Mouse (Mus musculus): ENCODE measurements around the gene Lmnb2. TPM values are rescaled to one million over a fixed set of nuclear protein-coding genes. Genes with fewer than 3 reads are reported as not detected.
A peak's percentile ranks its signal among the peaks of the same experiment; 100 is the strongest.

Gene Lmnb2
- polyA plus RNA-seq (2012; rRNA removed), result 44.2 and 52.7 TPM in 2 replicates

DNA sequence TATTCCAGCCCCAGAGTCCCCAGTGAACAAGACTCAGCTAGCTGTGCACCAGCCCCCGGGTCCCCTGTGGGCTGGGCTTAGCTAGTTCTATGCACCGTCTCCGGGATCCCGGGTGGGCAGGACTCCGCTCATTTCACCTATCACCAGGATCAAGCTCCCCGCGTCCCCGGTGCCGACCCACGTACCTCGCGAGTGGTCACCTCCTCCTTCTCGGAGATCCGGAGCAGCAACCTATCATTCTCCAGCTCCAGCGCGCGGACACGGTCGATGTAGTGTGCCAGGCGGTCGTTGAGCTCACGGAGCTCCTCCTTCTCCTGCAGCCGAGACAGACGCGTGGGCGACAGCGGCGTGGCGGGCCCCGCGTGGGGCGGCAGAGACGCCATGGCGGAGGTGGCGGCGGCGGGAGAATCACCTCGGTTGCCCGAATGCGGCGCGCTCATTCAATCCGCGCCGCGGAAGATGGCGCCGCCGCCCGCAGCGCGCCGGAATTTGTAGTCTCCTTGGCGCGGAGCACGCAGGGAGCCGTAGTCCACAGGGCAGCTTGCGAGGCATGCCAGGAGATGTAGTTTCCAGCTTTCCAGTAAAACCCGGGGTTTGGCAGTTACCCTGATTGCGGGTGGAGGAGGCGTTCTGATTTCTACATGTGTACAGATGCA, at the start of gene Lmnb2:
TSS of gene Lmnb2 (minus strand) at position 467 of the 656 bp plus-strand sequence.
- under 1% methylated on average over 57 of the region's 61 CpGs for WGBS
- Histone ChIP-seq H3K27me3 (ENCODE audit: control insufficient read depth, insufficient read depth, low read length) (no peaks in the 10 kb centered on the region), H3K4me1 (replicated peaks; ENCODE audit: control insufficient read depth, insufficient read depth, low read length) (peaks cover 43% of the 10 kb centered on the region), H3K27ac (ENCODE audit: control insufficient read depth, insufficient read depth, low read length) (no peak within 1 kb of the TSS), H3K4me3 (ENCODE audit: control insufficient read depth, insufficient read depth, low read length) (peak within 1 kb of the TSS; percentile 88), H3K36me3 (ENCODE audit: control insufficient read depth, insufficient read depth, low read length) (no peaks in the 10 kb centered on the region)
- TF ChIP-seq CTCF (IDR thresholded peaks at IDR 0.05; ENCODE audit: borderline replicate concordance, control insufficient read depth, extremely low read depth, insufficient read depth, low read length, poor library complexity) (no peak), POLR2A (IDR thresholded peaks at IDR 0.05; ENCODE audit: control insufficient read depth, extremely low read depth, insufficient read depth, low read length, poor library complexity) (peak; percentile 41; the same call in 1 of the 2 replicates)
- peak; percentile 65 for DNase-seq

DNA sequence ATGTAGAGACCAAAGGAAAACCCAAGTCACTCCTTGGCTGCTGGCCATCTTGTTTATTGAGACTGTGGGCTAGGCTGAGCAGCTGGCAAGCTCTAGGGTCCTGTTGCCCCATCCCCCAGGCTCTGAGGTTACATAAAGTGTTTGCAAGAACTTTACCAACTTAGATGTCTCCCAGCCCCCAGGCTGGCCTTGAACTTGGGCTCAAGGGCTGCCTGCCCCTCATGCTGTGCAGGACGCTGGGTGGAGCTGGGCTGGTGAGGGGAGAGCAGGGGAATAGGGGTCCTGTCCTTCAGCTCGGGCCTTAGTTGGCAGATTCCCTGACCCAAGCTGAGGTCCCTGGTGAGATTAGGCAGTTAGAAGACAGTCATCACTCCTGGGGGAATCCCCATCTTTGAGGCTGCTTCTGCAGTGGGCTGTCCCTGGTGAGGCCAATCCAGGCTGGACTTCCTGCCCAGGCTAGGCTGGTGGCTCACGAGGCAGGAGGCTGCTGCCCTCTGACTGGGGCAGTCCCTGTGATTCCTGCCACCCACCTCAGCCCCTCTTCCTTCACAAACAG, 49.1 kb upstream of the Lmnb2 start:
- 61% methylated on average over 3 of the region's 3 CpGs for WGBS
- no peak overlapping the region for H3K4me3 ChIP-seq (ENCODE audit: control insufficient read depth, insufficient read depth, low read length)
- no peaks in the 10 kb centered on the region for H3K27me3 ChIP-seq (ENCODE audit: control insufficient read depth, insufficient read depth, low read length)
- H3K36me3 ChIP-seq (ENCODE audit: control insufficient read depth, insufficient read depth, low read length), result no peaks in the 10 kb centered on the region
- TF ChIP-seq POLR2A (IDR thresholded peaks at IDR 0.05; ENCODE audit: control insufficient read depth, extremely low read depth, insufficient read depth, low read length, poor library complexity) (no peak), CTCF (IDR thresholded peaks at IDR 0.05; ENCODE audit: borderline replicate concordance, control insufficient read depth, extremely low read depth, insufficient read depth, low read length, poor library complexity) (no peak)
- no peaks in the 10 kb centered on the region for H3K4me1 ChIP-seq (replicated peaks; ENCODE audit: control insufficient read depth, insufficient read depth, low read length)
- H3K27ac ChIP-seq (ENCODE audit: control insufficient read depth, insufficient read depth, low read length), result no peak overlapping the region
- DNase-seq, result no peak

DNA sequence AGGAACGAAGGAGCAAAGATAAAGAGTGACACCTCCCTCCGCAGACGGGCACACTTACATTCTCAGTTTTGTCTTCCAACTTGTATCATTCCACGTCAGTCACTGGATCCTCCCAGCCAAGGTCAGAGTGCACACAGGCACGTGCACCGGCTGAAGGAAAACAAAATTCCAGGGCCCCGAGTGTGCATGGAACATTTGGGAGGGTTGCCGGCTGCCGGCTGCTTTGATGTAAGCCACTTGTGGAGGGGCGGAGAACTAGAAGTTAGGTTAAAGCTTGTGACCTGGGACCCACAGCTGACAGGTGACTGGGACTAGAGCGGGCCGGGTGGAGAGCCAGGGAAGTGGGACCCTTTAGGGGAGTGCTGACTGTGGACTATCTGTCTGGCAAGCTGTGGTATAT, 48.3 kb upstream of the Lmnb2 start:
- no peaks in the 10 kb centered on the region for H3K4me1 ChIP-seq (replicated peaks; ENCODE audit: control insufficient read depth, insufficient read depth, low read length)
- TF ChIP-seq CTCF (IDR thresholded peaks at IDR 0.05; ENCODE audit: borderline replicate concordance, control insufficient read depth, extremely low read depth, insufficient read depth, low read length, poor library complexity), result no peak
- no peak for TF ChIP-seq POLR2A (IDR thresholded peaks at IDR 0.05; ENCODE audit: control insufficient read depth, extremely low read depth, insufficient read depth, low read length, poor library complexity)
- 93% methylated on average over 12 of the region's 12 CpGs for WGBS

DNA sequence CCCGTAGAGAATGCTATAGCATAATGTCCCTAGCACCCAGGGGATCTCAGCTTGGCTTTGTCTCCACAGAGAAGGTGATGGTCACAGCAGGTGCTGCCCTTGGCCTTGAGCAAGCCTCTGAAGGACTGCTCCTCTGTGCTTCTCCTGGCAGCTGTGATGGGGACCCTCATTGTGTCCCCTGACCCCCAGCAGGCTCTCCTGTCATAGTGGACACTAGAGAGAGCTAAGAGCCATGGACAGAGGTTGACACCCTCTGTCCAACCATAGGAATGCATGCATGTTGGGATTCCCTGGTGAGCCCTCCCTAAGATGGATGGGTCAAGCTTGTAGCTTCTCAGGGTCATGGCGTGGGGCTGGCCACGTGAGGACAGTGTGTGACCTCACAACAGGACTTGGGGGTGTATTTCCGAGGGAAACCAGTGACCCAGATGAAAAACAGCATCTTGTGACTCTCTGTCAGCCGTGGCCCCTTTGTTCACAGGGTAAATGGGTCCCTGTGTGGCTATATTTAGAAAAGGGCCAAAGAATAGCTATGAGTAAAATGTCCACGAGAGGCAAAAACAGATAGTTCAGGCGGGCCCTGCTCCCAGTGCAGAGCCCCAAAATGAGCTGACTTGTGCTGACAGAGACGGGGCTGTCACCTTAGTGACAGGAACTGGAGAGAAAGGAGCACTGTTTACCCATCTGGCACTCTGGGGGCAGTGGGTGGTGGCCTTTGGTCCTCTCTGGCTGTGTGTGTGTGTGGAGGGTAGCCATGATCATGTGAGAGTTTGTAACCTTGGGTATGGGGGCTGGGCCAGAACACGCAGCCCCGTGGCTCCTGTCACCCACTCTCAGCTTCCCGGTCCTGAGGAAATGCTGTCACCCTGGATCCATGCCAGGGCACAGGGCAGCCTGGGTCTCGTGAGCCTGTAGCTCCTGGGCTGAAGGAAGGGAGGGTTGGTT, 45.3 kb upstream of the Lmnb2 start:
- no peaks in the 10 kb centered on the region for H3K36me3 ChIP-seq (ENCODE audit: control insufficient read depth, insufficient read depth, low read length)
- 67% methylated on average over 12 of the region's 12 CpGs for WGBS
- no peak for DNase-seq
- no peak overlapping the region for H3K4me3 ChIP-seq (ENCODE audit: control insufficient read depth, insufficient read depth, low read length)
- H3K4me1 ChIP-seq (replicated peaks; ENCODE audit: control insufficient read depth, insufficient read depth, low read length), result no peaks in the 10 kb centered on the region
- H3K27ac ChIP-seq (ENCODE audit: control insufficient read depth, insufficient read depth, low read length), result no peak overlapping the region
- no peak for TF ChIP-seq CTCF (IDR thresholded peaks at IDR 0.05; ENCODE audit: borderline replicate concordance, control insufficient read depth, extremely low read depth, insufficient read depth, low read length, poor library complexity)
- TF ChIP-seq POLR2A (IDR thresholded peaks at IDR 0.05; ENCODE audit: control insufficient read depth, extremely low read depth, insufficient read depth, low read length, poor library complexity), result no peak
- H3K27me3 ChIP-seq (ENCODE audit: control insufficient read depth, insufficient read depth, low read length), result no peaks in the 10 kb centered on the region

More for the DNA sequence above, 48.3 kb upstream of the Lmnb2 start:
- H3K4me3 ChIP-seq (ENCODE audit: control insufficient read depth, insufficient read depth, low read length), result no peak overlapping the region
- no peaks in the 10 kb centered on the region for H3K36me3 ChIP-seq (ENCODE audit: control insufficient read depth, insufficient read depth, low read length)
- no peaks in the 10 kb centered on the region for H3K27me3 ChIP-seq (ENCODE audit: control insufficient read depth, insufficient read depth, low read length)
- DNase-seq, result no peak
- H3K27ac ChIP-seq (ENCODE audit: control insufficient read depth, insufficient read depth, low read length), result no peak overlapping the region

DNA sequence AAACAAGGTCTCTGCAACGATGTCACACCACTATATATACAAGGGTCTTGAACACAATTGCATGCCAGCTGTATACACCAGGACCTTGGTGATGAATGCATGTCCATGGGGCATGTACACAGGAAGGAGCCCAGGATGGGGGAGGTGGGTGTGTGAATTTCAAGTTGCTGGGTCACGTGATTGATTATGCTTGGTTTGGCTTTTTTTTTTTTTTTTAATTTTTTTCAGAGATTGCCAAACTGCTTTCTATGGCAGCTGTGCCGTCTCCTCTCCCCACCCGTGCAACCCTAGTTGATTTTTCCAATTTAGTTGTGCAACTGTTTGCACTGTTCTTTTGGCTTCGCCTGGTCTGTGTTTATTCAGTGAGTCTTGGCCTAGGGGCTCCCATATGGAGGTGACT, 44.5 kb upstream of the Lmnb2 start:
- TF ChIP-seq CTCF (IDR thresholded peaks at IDR 0.05; ENCODE audit: borderline replicate concordance, control insufficient read depth, extremely low read depth, insufficient read depth, low read length, poor library complexity) (no peak), POLR2A (IDR thresholded peaks at IDR 0.05; ENCODE audit: control insufficient read depth, extremely low read depth, insufficient read depth, low read length, poor library complexity) (no peak)
- Histone ChIP-seq H3K27ac (ENCODE audit: control insufficient read depth, insufficient read depth, low read length) (no peak overlapping the region), H3K4me1 (replicated peaks; ENCODE audit: control insufficient read depth, insufficient read depth, low read length) (no peaks in the 10 kb centered on the region), H3K4me3 (ENCODE audit: control insufficient read depth, insufficient read depth, low read length) (no peak overlapping the region), H3K27me3 (ENCODE audit: control insufficient read depth, insufficient read depth, low read length) (no peaks in the 10 kb centered on the region), H3K36me3 (ENCODE audit: control insufficient read depth, insufficient read depth, low read length) (no peaks in the 10 kb centered on the region)
- no peak for DNase-seq
- 97% methylated on average over 5 of the region's 5 CpGs for WGBS

DNA sequence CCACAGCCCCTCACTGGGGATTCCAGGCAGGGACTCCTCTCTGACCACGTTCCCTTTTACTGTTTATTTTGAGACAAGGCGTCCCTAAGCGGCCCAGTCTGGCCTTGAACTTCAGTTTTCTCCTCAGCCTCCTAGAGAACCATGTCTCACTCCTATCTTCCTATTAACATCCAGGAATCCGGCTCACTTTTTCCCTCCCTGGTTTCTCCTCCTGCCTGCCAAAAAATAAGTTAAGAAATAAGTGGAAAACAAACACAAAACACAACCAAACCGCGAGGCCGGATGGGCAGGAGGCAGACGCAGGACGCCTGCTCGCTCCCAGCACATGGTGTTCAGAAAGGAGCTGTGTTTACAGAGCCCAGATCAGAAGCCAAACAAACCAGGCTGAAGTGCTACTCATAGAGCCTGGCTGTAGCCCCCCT, 44.0 kb upstream of the Lmnb2 start:
- Histone ChIP-seq H3K4me1 (replicated peaks; ENCODE audit: control insufficient read depth, insufficient read depth, low read length) (no peaks in the 10 kb centered on the region), H3K36me3 (ENCODE audit: control insufficient read depth, insufficient read depth, low read length) (no peaks in the 10 kb centered on the region), H3K4me3 (ENCODE audit: control insufficient read depth, insufficient read depth, low read length) (no peak overlapping the region), H3K27me3 (ENCODE audit: control insufficient read depth, insufficient read depth, low read length) (no peaks in the 10 kb centered on the region), H3K27ac (ENCODE audit: control insufficient read depth, insufficient read depth, low read length) (no peak overlapping the region)
- 80% methylated on average over 10 of the region's 10 CpGs for WGBS
- no peak for TF ChIP-seq POLR2A (IDR thresholded peaks at IDR 0.05; ENCODE audit: control insufficient read depth, extremely low read depth, insufficient read depth, low read length, poor library complexity)
- no peak for TF ChIP-seq CTCF (IDR thresholded peaks at IDR 0.05; ENCODE audit: borderline replicate concordance, control insufficient read depth, extremely low read depth, insufficient read depth, low read length, poor library complexity)
- no peak for DNase-seq

All from thymus, adult 2 months (tissue).